Mouse (Mus musculus): Measurements from ENCODE around the gene Npnt. TPM values are rescaled to one million over a fixed set of nuclear protein-coding genes. Genes with fewer than 3 reads are reported as not detected.

The Npnt gene
- polyA plus RNA-seq, 1 experiment from 2014 or later = 15.2 TPM

- Histone ChIP-seq H3K27ac (replicated peaks; ENCODE audit: low read depth, low read length) (no peak overlapping the region), H3K9ac (replicated peaks; ENCODE audit: low read length) (no peak overlapping the region), H3K27me3 (ENCODE audit: control insufficient read depth, insufficient read depth, low read length) (no peaks in the 10 kb centered on the region), H3K4me3 (ENCODE audit: low read depth, low read length) (no peak overlapping the region), H3K4me1 (ENCODE audit: control insufficient read depth, insufficient read depth, low read length) (no peaks in the 10 kb centered on the region), H3K4me2 (ENCODE audit: low read depth, low read length) (no peak overlapping the region), H3K36me3 (replicated peaks; ENCODE audit: control insufficient read depth, insufficient read depth, low read depth, low read length) (no peaks in the 10 kb centered on the region), H3K9me3 (replicated peaks; ENCODE audit: control insufficient read depth, low read length) (no peaks in the 10 kb centered on the region)
- no peak for DNase-seq (ENCODE audit: low spot score)
- 72% methylated on average over 7 of the region's 7 CpGs for WGBS
- no peak for ATAC-seq (replicated peaks; ENCODE audit: insufficient number of reproducible peaks, low FRiP score, low TSS enrichment, low read depth)
Observed at GRCm38 (mm10) chr3:132849669-132850068, 100.4 kb downstream of the Npnt start.

DNA sequence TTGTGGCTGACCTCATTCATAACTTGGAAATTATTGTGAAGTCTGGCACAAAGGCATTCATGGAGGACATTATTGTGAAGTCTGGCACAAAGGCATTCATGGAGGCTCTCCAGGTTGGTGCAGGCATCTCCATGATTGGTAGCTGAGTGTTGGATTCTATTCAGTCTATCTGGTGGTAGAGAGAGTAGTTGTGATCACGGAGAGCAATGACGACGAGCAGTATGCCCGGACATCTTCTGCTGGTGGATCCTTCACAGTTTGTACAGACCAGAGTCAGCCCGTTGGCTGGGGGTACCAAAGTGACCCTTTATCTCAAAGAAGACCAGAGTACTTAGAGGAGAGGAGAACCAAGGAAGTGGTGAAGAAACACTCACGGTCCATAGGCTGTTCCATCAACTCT lies 107.4 kb downstream of the Npnt start:
- no peak for ATAC-seq (replicated peaks; ENCODE audit: insufficient number of reproducible peaks, low FRiP score, low TSS enrichment, low read depth)
- WGBS = 94% methylated on average over 6 of the region's 6 CpGs
- no peak overlapping the region for H3K4me2 ChIP-seq (ENCODE audit: low read depth, low read length)
- no peaks in the 10 kb centered on the region for H3K4me1 ChIP-seq (ENCODE audit: control insufficient read depth, insufficient read depth, low read length)
- H3K36me3 ChIP-seq (replicated peaks; ENCODE audit: control insufficient read depth, insufficient read depth, low read depth, low read length) = no peaks in the 10 kb centered on the region
- H3K27ac ChIP-seq (replicated peaks; ENCODE audit: low read depth, low read length) = no peak overlapping the region
- no peaks in the 10 kb centered on the region for H3K9me3 ChIP-seq (replicated peaks; ENCODE audit: control insufficient read depth, low read length)
- no peaks in the 10 kb centered on the region for H3K27me3 ChIP-seq (ENCODE audit: control insufficient read depth, insufficient read depth, low read length)
- no peak for DNase-seq (ENCODE audit: low spot score)
- no peak overlapping the region for H3K9ac ChIP-seq (replicated peaks; ENCODE audit: low read length)
- no peak overlapping the region for H3K4me3 ChIP-seq (ENCODE audit: low read depth, low read length)

DNA sequence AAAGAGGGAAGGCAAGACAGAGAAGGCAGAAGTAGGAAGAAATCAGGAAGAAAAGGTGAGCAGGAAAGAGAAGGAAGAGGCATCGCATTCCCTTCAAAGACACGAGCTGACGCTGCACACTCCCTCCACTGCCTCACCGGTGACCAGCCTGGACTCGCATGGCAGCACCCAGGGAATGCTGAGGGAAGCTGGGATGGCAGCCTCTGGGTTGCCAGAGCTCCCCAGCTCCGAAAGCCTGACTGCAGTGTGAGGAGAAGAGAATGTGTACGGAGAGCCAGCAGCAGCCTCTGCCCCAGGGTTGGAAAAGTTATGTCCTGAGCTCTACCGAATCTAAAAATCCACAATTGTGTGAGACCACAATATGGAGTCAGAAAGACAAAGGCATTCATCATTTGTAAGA lies 110.6 kb downstream of the Npnt start:
- no peak overlapping the region for H3K4me2 ChIP-seq (ENCODE audit: low read depth, low read length)
- ATAC-seq (replicated peaks; ENCODE audit: insufficient number of reproducible peaks, low FRiP score, low TSS enrichment, low read depth) (no peak), DNase-seq (ENCODE audit: low spot score) (no peak)
- H3K36me3 ChIP-seq (replicated peaks; ENCODE audit: control insufficient read depth, insufficient read depth, low read depth, low read length) = no peaks in the 10 kb centered on the region
- H3K27me3 ChIP-seq (ENCODE audit: control insufficient read depth, insufficient read depth, low read length) = no peaks in the 10 kb centered on the region
- H3K27ac ChIP-seq (replicated peaks; ENCODE audit: low read depth, low read length) = no peak overlapping the region
- WGBS = 83% methylated on average over 8 of the region's 8 CpGs
- no peaks in the 10 kb centered on the region for H3K9me3 ChIP-seq (replicated peaks; ENCODE audit: control insufficient read depth, low read length)
- H3K4me1 ChIP-seq (ENCODE audit: control insufficient read depth, insufficient read depth, low read length) = no peaks in the 10 kb centered on the region
- no peak overlapping the region for H3K9ac ChIP-seq (replicated peaks; ENCODE audit: low read length)
- H3K4me3 ChIP-seq (ENCODE audit: low read depth, low read length) = no peak overlapping the region

DNA sequence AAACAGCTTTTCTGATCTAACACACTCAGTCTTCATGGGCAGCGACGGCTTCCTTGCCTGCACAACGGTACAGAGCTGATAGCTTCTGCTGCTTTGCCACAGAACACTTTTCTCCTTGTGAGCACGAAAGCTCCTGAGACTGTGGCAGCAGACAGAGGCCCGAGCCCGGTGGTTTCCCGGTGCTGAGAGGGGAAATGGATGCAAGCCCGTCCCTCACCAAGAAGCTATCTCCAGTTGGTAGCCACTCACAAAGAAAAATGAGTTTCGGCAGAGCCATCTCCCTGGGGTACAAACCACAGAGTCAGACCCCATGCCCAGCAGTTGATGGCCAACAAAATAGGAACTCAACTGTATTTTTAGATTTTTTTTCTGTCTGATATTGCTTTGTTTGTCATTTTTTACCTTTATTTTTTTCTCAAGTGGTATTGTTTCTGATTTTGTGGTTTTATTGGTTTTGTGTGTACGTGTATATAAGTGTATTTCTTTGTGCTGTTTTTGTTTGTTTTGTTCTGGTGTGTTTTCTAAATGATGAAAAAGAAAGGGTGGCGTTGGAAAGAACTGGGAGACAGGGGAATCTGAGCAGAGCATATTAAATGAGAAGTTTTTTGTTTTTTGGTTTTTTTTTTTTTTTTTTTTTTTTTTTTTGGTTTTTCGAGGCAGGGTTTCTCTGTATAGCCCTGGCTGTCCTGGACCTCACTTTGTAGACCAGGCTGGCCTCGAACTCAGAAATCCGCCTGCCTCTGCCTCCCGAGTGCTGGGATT lies 111.3 kb downstream of the Npnt start:
- Histone ChIP-seq H3K4me1 (ENCODE audit: control insufficient read depth, insufficient read depth, low read length) (no peaks in the 10 kb centered on the region), H3K9ac (replicated peaks; ENCODE audit: low read length) (no peak overlapping the region), H3K4me3 (ENCODE audit: low read depth, low read length) (no peak overlapping the region), H3K27ac (replicated peaks; ENCODE audit: low read depth, low read length) (no peak overlapping the region), H3K36me3 (replicated peaks; ENCODE audit: control insufficient read depth, insufficient read depth, low read depth, low read length) (no peaks in the 10 kb centered on the region), H3K27me3 (ENCODE audit: control insufficient read depth, insufficient read depth, low read length) (no peaks in the 10 kb centered on the region), H3K4me2 (ENCODE audit: low read depth, low read length) (no peak overlapping the region), H3K9me3 (replicated peaks; ENCODE audit: control insufficient read depth, low read length) (no peaks in the 10 kb centered on the region)
- ATAC-seq (replicated peaks; ENCODE audit: insufficient number of reproducible peaks, low FRiP score, low TSS enrichment, low read depth) (no peak), DNase-seq (ENCODE audit: low spot score) (no peak)
- 92% methylated on average over 15 of the region's 15 CpGs for WGBS

GRCm38 (mm10) chr3:132837134-132837533 lies 113.0 kb downstream of the Npnt start:
- Histone ChIP-seq H3K4me1 (ENCODE audit: control insufficient read depth, insufficient read depth, low read length) (no peaks in the 10 kb centered on the region), H3K9me3 (replicated peaks; ENCODE audit: control insufficient read depth, low read length) (no peaks in the 10 kb centered on the region), H3K4me2 (ENCODE audit: low read depth, low read length) (no peak overlapping the region), H3K27ac (replicated peaks; ENCODE audit: low read depth, low read length) (no peak overlapping the region), H3K27me3 (ENCODE audit: control insufficient read depth, insufficient read depth, low read length) (no peaks in the 10 kb centered on the region), H3K36me3 (replicated peaks; ENCODE audit: control insufficient read depth, insufficient read depth, low read depth, low read length) (no peaks in the 10 kb centered on the region), H3K9ac (replicated peaks; ENCODE audit: low read length) (no peak overlapping the region), H3K4me3 (ENCODE audit: low read depth, low read length) (no peak overlapping the region)
- 90% methylated on average over 4 of the region's 4 CpGs for WGBS
- no peak for ATAC-seq (replicated peaks; ENCODE audit: insufficient number of reproducible peaks, low FRiP score, low TSS enrichment, low read depth)
- DNase-seq (ENCODE audit: low spot score) = no peak

GRCm38 (mm10) chr3:132835118-132835794 lies 114.8 kb downstream of the Npnt start:
- WGBS = 76% methylated on average over 6 of the region's 6 CpGs
- Histone ChIP-seq H3K27me3 (ENCODE audit: control insufficient read depth, insufficient read depth, low read length) (no peaks in the 10 kb centered on the region), H3K4me2 (ENCODE audit: low read depth, low read length) (no peak overlapping the region), H3K27ac (replicated peaks; ENCODE audit: low read depth, low read length) (no peak overlapping the region), H3K9ac (replicated peaks; ENCODE audit: low read length) (no peak overlapping the region), H3K36me3 (replicated peaks; ENCODE audit: control insufficient read depth, insufficient read depth, low read depth, low read length) (no peaks in the 10 kb centered on the region), H3K4me1 (ENCODE audit: control insufficient read depth, insufficient read depth, low read length) (no peaks in the 10 kb centered on the region), H3K4me3 (ENCODE audit: low read depth, low read length) (no peak overlapping the region), H3K9me3 (replicated peaks; ENCODE audit: control insufficient read depth, low read length) (no peaks in the 10 kb centered on the region)
- ATAC-seq (replicated peaks; ENCODE audit: insufficient number of reproducible peaks, low FRiP score, low TSS enrichment, low read depth) = no peak
- DNase-seq (ENCODE audit: low spot score) = no peak

Other genes starting within 250 kb of the Npnt start
- 30.8 and 33.6 TPM in 2 replicates for gene Ints12, start 141.5 kb upstream of the Npnt start, polyA plus RNA-seq (2014; fragmentation: Nextera tagmentation; extraction: Ambion mirVana)
- 9.3 and 10.5 TPM in 2 replicates for gene Gstcd, start 141.7 kb upstream of the Npnt start, polyA plus RNA-seq (2014; fragmentation: Nextera tagmentation; extraction: Ambion mirVana)

Data from embryonic facial prominence, embryonic 11.5 days (tissue).